In genomic region chr5:76303745-76304451, GRCm38 (mm10) we compare ENCODE assay signal across 8 mouse cellular contexts. TPM values are rescaled to one million over a fixed set of nuclear protein-coding genes. Genes with fewer than 3 reads are reported as not detected.
DNase-seq lines count a peak whose midpoint lies in the region; ATAC-seq and TF ChIP-seq lines count a peak whose summit lies in the region.

No protein-coding gene starts in this region.

- DNase-seq in kidney, postnatal 10 days, result peak; percentile 90
- DNase-seq in stomach, postnatal 0 days (ENCODE audit: low spot score), result peak; percentile 88

- no peaks in the 10 kb centered on the region for H3K27me3 ChIP-seq in C2C12 (ENCODE audit: control insufficient read depth, insufficient read depth, insufficient read length)
- H3K27me3 ChIP-seq in heart, embryonic 13.5 days (replicated peaks), result no peaks in the 10 kb centered on the region
- peaks cover 27% of the 10 kb centered on the region for H3K27me3 ChIP-seq in liver, embryonic 15.5 days
- H3K27me3 ChIP-seq in neural tube, embryonic 12.5 days (replicated peaks), result no peaks in the 10 kb centered on the region
- no peaks in the 10 kb centered on the region for H3K27me3 ChIP-seq in stomach, postnatal 0 days (ENCODE audit: control insufficient read depth, insufficient read depth, low read length)

- peaks cover 20% of the 10 kb centered on the region for H3K36me3 ChIP-seq in C2C12 (ENCODE audit: control insufficient read depth, insufficient read depth)
- H3K36me3 ChIP-seq in heart, embryonic 13.5 days, result no peaks in the 10 kb centered on the region
- H3K36me3 ChIP-seq in liver, embryonic 15.5 days (replicated peaks), result no peaks in the 10 kb centered on the region
- H3K36me3 ChIP-seq in neural tube, embryonic 12.5 days, result no peaks in the 10 kb centered on the region
- no peaks in the 10 kb centered on the region for H3K36me3 ChIP-seq in stomach, postnatal 0 days (ENCODE audit: control insufficient read depth, insufficient read depth, low read length)

- peak; percentile 37; the same call in 1 of the 2 replicates for TF ChIP-seq POLR2A in bone marrow macrophage, adult 2 months (IDR thresholded peaks at IDR 0.05; ENCODE audit: borderline replicate concordance, low read depth, low read length)
- TF ChIP-seq POLR2A in embryonic fibroblast, embryonic 13.5 days (IDR thresholded peaks at IDR 0.05; ENCODE audit: low read depth, low read length), result no peak

- H3K79me2 ChIP-seq in C2C12 (ENCODE audit: control insufficient read depth, insufficient read depth), result peaks cover 61% of the 10 kb centered on the region

- TF ChIP-seq EP300 in stomach, postnatal 0 days (optimal IDR thresholded peaks at IDR 0.05), result no peak

- peaks cover 38% of the 10 kb centered on the region for H3K79me3 ChIP-seq in C2C12 (ENCODE audit: low read depth)

- 0 out of 2 replicates have a peak, but pooled peaks cover 2% of the 10 kb centered on the region for H3K4me1 ChIP-seq in bone marrow macrophage, adult 2 months (ENCODE audit: control insufficient read depth, insufficient read depth, low read length)
- H3K4me1 ChIP-seq in embryonic fibroblast, embryonic 13.5 days (ENCODE audit: control insufficient read depth, insufficient read depth, low read length), result no peaks in the 10 kb centered on the region
- peaks cover 19% of the 10 kb centered on the region for H3K4me1 ChIP-seq in heart, embryonic 13.5 days
- H3K4me1 ChIP-seq in liver, embryonic 15.5 days (replicated peaks), result peaks cover 16% of the 10 kb centered on the region
- H3K4me1 ChIP-seq in neural tube, embryonic 12.5 days, result peaks cover 19% of the 10 kb centered on the region; the same call in 1 of the 2 replicates
- H3K4me1 ChIP-seq in stomach, postnatal 0 days (replicated peaks; ENCODE audit: control insufficient read depth, insufficient read depth), result no peaks in the 10 kb centered on the region

- H3K27ac ChIP-seq in bone marrow macrophage, adult 2 months (ENCODE audit: insufficient read depth, low read depth, low read length), result peak overlapping the region; percentile 83
- H3K27ac ChIP-seq in embryonic fibroblast, embryonic 13.5 days (ENCODE audit: insufficient read depth, low read length), result peak overlapping the region; percentile 94
- H3K27ac ChIP-seq in heart, embryonic 13.5 days (replicated peaks), result peak overlapping the region; percentile 98
- peak overlapping the region; percentile 83 for H3K27ac ChIP-seq in liver, embryonic 15.5 days (replicated peaks)
- H3K27ac ChIP-seq in neural tube, embryonic 12.5 days, result peak overlapping the region; percentile 98
- peak overlapping the region; percentile 97 for H3K27ac ChIP-seq in stomach, postnatal 0 days (replicated peaks)

- ATAC-seq in heart, embryonic 13.5 days (ENCODE audit: extremely low read depth, insufficient number of reproducible peaks, low FRiP score, low TSS enrichment), result peak; percentile 74
- ATAC-seq in liver, embryonic 15.5 days (ENCODE audit: insufficient read depth), result peak; percentile 77
- peak; percentile 81 for ATAC-seq in neural tube, embryonic 12.5 days (ENCODE audit: low FRiP score, low read depth)
- ATAC-seq in stomach, postnatal 0 days (ENCODE audit: low FRiP score, low TSS enrichment), result peak; percentile 87

- peak overlapping the region; percentile 62 for H3ac ChIP-seq in C2C12 (ENCODE audit: control insufficient read depth, insufficient read length, low read depth)

- H3K9me3 ChIP-seq in heart, embryonic 13.5 days, result no peaks in the 10 kb centered on the region
- H3K9me3 ChIP-seq in liver, embryonic 15.5 days (replicated peaks), result no peaks in the 10 kb centered on the region
- H3K9me3 ChIP-seq in neural tube, embryonic 12.5 days, result no peaks in the 10 kb centered on the region
- H3K9me3 ChIP-seq in stomach, postnatal 0 days (ENCODE audit: control insufficient read depth, low read length), result no peaks in the 10 kb centered on the region

- peak overlapping the region; percentile 91 for H3K4me3 ChIP-seq in C2C12 (ENCODE audit: insufficient read depth, poor library complexity, severe bottlenecking)
- H3K4me3 ChIP-seq in bone marrow macrophage, adult 2 months (ENCODE audit: insufficient read depth, low read length), result peak overlapping the region; percentile 74
- H3K4me3 ChIP-seq in embryonic fibroblast, embryonic 13.5 days (ENCODE audit: insufficient read depth, low read length), result peak overlapping the region; percentile 78
- H3K4me3 ChIP-seq in heart, embryonic 13.5 days, result peak overlapping the region; percentile 93
- H3K4me3 ChIP-seq in liver, embryonic 15.5 days (replicated peaks), result peak overlapping the region; percentile 79
- peak overlapping the region; percentile 98 for H3K4me3 ChIP-seq in neural tube, embryonic 12.5 days
- peak overlapping the region; percentile 99 for H3K4me3 ChIP-seq in stomach, postnatal 0 days (ENCODE audit: low read depth, low read length)

- TF ChIP-seq CTCF in C2C12 (IDR thresholded peaks at IDR 0.05; ENCODE audit: control insufficient read depth, insufficient read depth, insufficient read length), result no peak
- no peak for TF ChIP-seq CTCF in bone marrow macrophage, adult 2 months (IDR thresholded peaks at IDR 0.05; ENCODE audit: low read depth, low read length)
- no peak for TF ChIP-seq CTCF in embryonic fibroblast, embryonic 13.5 days (IDR thresholded peaks at IDR 0.05; ENCODE audit: borderline replicate concordance, insufficient read depth, low read length)
- TF ChIP-seq CTCF in stomach, postnatal 0 days (IDR thresholded peaks at IDR 0.05; ENCODE audit: low read depth), result no peak

- peak overlapping the region; percentile 98 for H3K9ac ChIP-seq in heart, embryonic 13.5 days
- H3K9ac ChIP-seq in liver, embryonic 15.5 days, result peak overlapping the region; percentile 69
- H3K9ac ChIP-seq in neural tube, embryonic 12.5 days, result peak overlapping the region; percentile 91
- peak overlapping the region; percentile 97 for H3K9ac ChIP-seq in stomach, postnatal 0 days (ENCODE audit: low read length)

- H3K4me2 ChIP-seq in heart, embryonic 13.5 days, result peak overlapping the region; percentile 93
- peak overlapping the region; percentile 88 for H3K4me2 ChIP-seq in liver, embryonic 15.5 days
- H3K4me2 ChIP-seq in neural tube, embryonic 12.5 days (replicated peaks), result peak overlapping the region; percentile 80
- peak overlapping the region; percentile 86 for H3K4me2 ChIP-seq in stomach, postnatal 0 days (replicated peaks; ENCODE audit: low read depth)

- WGBS in heart, embryonic 13.5 days, result under 1% methylated on average over 75 of the region's 100 CpGs
- WGBS in liver, embryonic 15.5 days (ENCODE audit: insufficient replicate concordance), result under 1% methylated on average over 100 of the region's 100 CpGs
- WGBS in neural tube, embryonic 12.5 days, result 1% methylated on average over 90 of the region's 100 CpGs
- WGBS in stomach, postnatal 0 days, result under 1% methylated on average over 57 of the region's 100 CpGs

TF ChIP-seq in C2C12, 6 proteins besides CTCF, POLR2A, EP300 and RAD21:
- TF ChIP-seq CEBPB (IDR thresholded peaks at IDR 0.05; ENCODE audit: low read depth) (no peak), MYOD1 (IDR thresholded peaks at IDR 0.05; ENCODE audit: control insufficient read depth, insufficient read length, low read depth) (no peak), MYOG (IDR thresholded peaks at IDR 0.05; ENCODE audit: control insufficient read depth, extremely low read depth, insufficient read length) (no peak), USF1 (IDR thresholded peaks at IDR 0.05; ENCODE audit: low read depth) (no peak), FOSL1 (IDR thresholded peaks at IDR 0.05; ENCODE audit: insufficient read depth, low read length, poor library complexity, severe bottlenecking) (no peak), MAX (IDR thresholded peaks at IDR 0.05) (no peak)

RNA-seq across cellular contexts. Expression of gene Clock, which starts 0.7 kb away (rescaled TPM):
- polyA plus RNA-seq in C2C12 (2012; fragmentation: generic; extraction: Trizol), result 5.7 TPM
- polyA plus RNA-seq in bone marrow macrophage, adult 2 months (2012; ENCODE audit: insufficient read depth, insufficient read length, missing spikeins), result 15.4 and 16.0 TPM in 2 replicates
- polyA plus RNA-seq in embryonic fibroblast, embryonic 13.5 days (2011; ENCODE audit: insufficient read length, low read depth, missing spikeins), result 25.7 and 29.1 TPM in 2 replicates
- 8.3 and 8.4 TPM in 2 replicates for polyA plus RNA-seq in heart, embryonic 13.5 days (2015; fragmentation: Nextera tagmentation; extraction: Ambion mirVana)
- 1.8 and 2.1 TPM in 2 replicates for polyA plus RNA-seq in liver, embryonic 15.5 days (2015; fragmentation: Nextera tagmentation; extraction: Ambion mirVana)
- polyA plus RNA-seq in neural tube, embryonic 12.5 days (2016; fragmentation: Nextera tagmentation; extraction: Ambion mirVana), result 14.3 and 14.5 TPM in 2 replicates
- polyA plus RNA-seq in stomach, postnatal 0 days (2015; fragmentation: Nextera tagmentation; extraction: Ambion mirVana), result 6.6 and 6.7 TPM in 2 replicates

RNA-seq across cellular contexts. Expression of gene Pdcl2, which starts 27.1 kb away (rescaled TPM):
- not detected for polyA plus RNA-seq in C2C12 (2012; fragmentation: generic; extraction: Trizol)
- not detected in 2 replicates for polyA plus RNA-seq in bone marrow macrophage, adult 2 months (2012; ENCODE audit: insufficient read depth, insufficient read length, missing spikeins)
- polyA plus RNA-seq in embryonic fibroblast, embryonic 13.5 days (2011; ENCODE audit: insufficient read length, low read depth, missing spikeins), result not detected in 2 replicates
- polyA plus RNA-seq in heart, embryonic 13.5 days (2015; fragmentation: Nextera tagmentation; extraction: Ambion mirVana), result not detected in 2 replicates
- polyA plus RNA-seq in liver, embryonic 15.5 days (2015; fragmentation: Nextera tagmentation; extraction: Ambion mirVana), result not detected in 2 replicates
- not detected in 2 replicates for polyA plus RNA-seq in neural tube, embryonic 12.5 days (2016; fragmentation: Nextera tagmentation; extraction: Ambion mirVana)
- not detected in 2 replicates for polyA plus RNA-seq in stomach, postnatal 0 days (2015; fragmentation: Nextera tagmentation; extraction: Ambion mirVana)

RNA-seq across cellular contexts. Expression of gene Nmu, which starts 59.7 kb away (rescaled TPM):
- 0.23 TPM for polyA plus RNA-seq in C2C12 (2012; fragmentation: generic; extraction: Trizol)
- not detected in 2 replicates for polyA plus RNA-seq in bone marrow macrophage, adult 2 months (2012; ENCODE audit: insufficient read depth, insufficient read length, missing spikeins)
- polyA plus RNA-seq in embryonic fibroblast, embryonic 13.5 days (2011; ENCODE audit: insufficient read length, low read depth, missing spikeins), result not detected in 2 replicates
- polyA plus RNA-seq in heart, embryonic 13.5 days (2015; fragmentation: Nextera tagmentation; extraction: Ambion mirVana), result not detected in 2 replicates
- polyA plus RNA-seq in liver, embryonic 15.5 days (2015; fragmentation: Nextera tagmentation; extraction: Ambion mirVana), result not detected in 2 replicates
- 0.32 TPM in 1 of 2 replicates, not detected in the other for polyA plus RNA-seq in neural tube, embryonic 12.5 days (2016; fragmentation: Nextera tagmentation; extraction: Ambion mirVana)
- 8.1 and 10.1 TPM in 2 replicates for polyA plus RNA-seq in stomach, postnatal 0 days (2015; fragmentation: Nextera tagmentation; extraction: Ambion mirVana)

Comparison
In these comparisons a context has a peak if more than half of its experiments do, and no peak if none do; other contexts are left out.
1. Peak in every context shown above with its lines: DNase-seq, ATAC-seq, H3K4me3 ChIP-seq and H3K27ac ChIP-seq.